Mouse (Mus musculus) neutrophil, adult 5-6 weeks (primary cell): ENCODE measurements around the gene Arl5c. TPM values are rescaled to one million over a fixed set of nuclear protein-coding genes. Genes with fewer than 3 reads are reported as not detected.
"Not testable (repeated sequence)": the region's sequence is repeated elsewhere in the genome, so short reads cannot be mapped to it uniquely, and the experiment has no call there.

Source experiments
- ATAC-seq: fragments of 151-379, 151-347 bp; 2 replicates; pipeline ENCODE4 v1.8.0; 2017; ENCODE audit warnings: mild to moderate bottlenecking, moderate TSS enrichment; ENCODE audit not compliant: insufficient number of reproducible peaks, poor library complexity, low FRiP score, severe bottlenecking; ENCODE audit errors: extremely low read depth
- total RNA-seq: library from RNA; stranded (forward); fragments of 200-1000 nt; gene quantifications from 2 replicates; pipeline ENCODE4 v1.2.3, GENCODE M21; 2017

Arl5c gene
- total RNA-seq, 1 experiment from 2014 or later: 56.4 TPM

GRCm38 (mm10) chr11:97947426-97947825 lies 48.6 kb downstream of the Arl5c start:
- ATAC-seq: peak; percentile 53; the same call in 1 of the 2 replicates

GRCm38 (mm10) chr11:97945738-97946289 lies 50.2 kb downstream of the Arl5c start:
- ATAC-seq: not testable (repeated sequence)

GRCm38 (mm10) chr11:97945031-97945430 lies 51.0 kb downstream of the Arl5c start:
- ATAC-seq: no peak

GRCm38 (mm10) chr11:97943256-97943655 lies 52.7 kb downstream of the Arl5c start:
- no peak for ATAC-seq

GRCm38 (mm10) chr11:97942420-97943111 lies 53.4 kb downstream of the Arl5c start:
- ATAC-seq: no peak

Other genes with a start within 250 kb of the Arl5c start
- gene Cwc25, start 229.6 kb downstream of the Arl5c start, total RNA-seq: 35.0 and 41.2 TPM in 2 replicates
- 0.81 and 2.7 TPM in 2 replicates for gene 1700001P01Rik, start 220.3 kb downstream of the Arl5c start, total RNA-seq
- gene Rpl23, start 213.7 kb downstream of the Arl5c start, total RNA-seq: 1,248 and 1,304 TPM in 2 replicates
- 257 and 315 TPM in 2 replicates for gene Lasp1, start 197.2 kb downstream of the Arl5c start, total RNA-seq
- 0.47 and 1.2 TPM in 2 replicates for gene B230217C12Rik, start 155.4 kb downstream of the Arl5c start, total RNA-seq
- gene Fbxo47, start 112.0 kb downstream of the Arl5c start, total RNA-seq: 1.0 and 2.3 TPM in 2 replicates
- 1.2 and 2.9 TPM in 2 replicates for gene Plxdc1, start 9.7 kb downstream of the Arl5c start, total RNA-seq
- 4.1 and 4.8 TPM in 2 replicates for gene Cacnb1, start 26.9 kb upstream of the Arl5c start, total RNA-seq
- gene Rpl19, start 30.5 kb upstream of the Arl5c start, total RNA-seq: 1,086 and 1,116 TPM in 2 replicates
- 5.3 and 7.8 TPM in 2 replicates for gene Stac2, start 57.3 kb upstream of the Arl5c start, total RNA-seq
- gene Fbxl20, start 154.2 kb upstream of the Arl5c start, total RNA-seq: 56.2 and 61.6 TPM in 2 replicates
- 52.8 and 56.1 TPM in 2 replicates for gene Med1, start 197.1 kb upstream of the Arl5c start, total RNA-seq
- 134 and 140 TPM in 2 replicates for gene Cdk12, start 206.9 kb upstream of the Arl5c start, total RNA-seq